Mouse (Mus musculus) thymus, postnatal 10 days (tissue): Measurements from ENCODE around the gene Galntl6.

Source experiments
- DNase-seq, 2 experiments: peaks; one replicate each; pipeline ENCODE4 v3.0.0; 2021; ENCODE audit warnings: low spot score in 2 of 2

Gene Galntl6

GRCm38 (mm10) chr8:57842462-57843391, 1069.7 kb downstream of the Galntl6 start:
- no peak for DNase-seq

DNA sequence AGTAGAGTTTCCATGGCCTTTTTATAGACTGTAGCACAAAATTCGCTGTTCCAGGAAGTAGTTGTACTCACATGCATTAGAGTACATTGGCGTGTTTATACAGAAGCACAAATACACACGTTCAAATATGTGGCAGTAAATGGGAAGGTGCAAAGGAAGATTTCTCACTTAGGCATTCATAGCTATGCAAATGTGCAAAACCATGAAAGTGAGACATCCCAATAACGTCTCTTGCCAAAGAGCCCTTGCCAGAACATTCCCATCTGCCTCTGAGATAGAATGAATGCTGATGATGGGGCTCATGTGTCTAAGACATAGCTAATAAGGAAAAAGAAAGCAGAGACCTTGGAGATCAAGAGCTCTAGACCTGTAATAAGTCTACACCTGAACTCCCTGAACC, 1071.0 kb downstream of the Galntl6 start:
- DNase-seq, result no peak

- no peak for DNase-seq
Observed at GRCm38 (mm10) chr8:57837384-57837783, 1075.1 kb downstream of the Galntl6 start.

- no peak for DNase-seq
Observed at GRCm38 (mm10) chr8:57836981-57837380, 1075.5 kb downstream of the Galntl6 start.

DNA sequence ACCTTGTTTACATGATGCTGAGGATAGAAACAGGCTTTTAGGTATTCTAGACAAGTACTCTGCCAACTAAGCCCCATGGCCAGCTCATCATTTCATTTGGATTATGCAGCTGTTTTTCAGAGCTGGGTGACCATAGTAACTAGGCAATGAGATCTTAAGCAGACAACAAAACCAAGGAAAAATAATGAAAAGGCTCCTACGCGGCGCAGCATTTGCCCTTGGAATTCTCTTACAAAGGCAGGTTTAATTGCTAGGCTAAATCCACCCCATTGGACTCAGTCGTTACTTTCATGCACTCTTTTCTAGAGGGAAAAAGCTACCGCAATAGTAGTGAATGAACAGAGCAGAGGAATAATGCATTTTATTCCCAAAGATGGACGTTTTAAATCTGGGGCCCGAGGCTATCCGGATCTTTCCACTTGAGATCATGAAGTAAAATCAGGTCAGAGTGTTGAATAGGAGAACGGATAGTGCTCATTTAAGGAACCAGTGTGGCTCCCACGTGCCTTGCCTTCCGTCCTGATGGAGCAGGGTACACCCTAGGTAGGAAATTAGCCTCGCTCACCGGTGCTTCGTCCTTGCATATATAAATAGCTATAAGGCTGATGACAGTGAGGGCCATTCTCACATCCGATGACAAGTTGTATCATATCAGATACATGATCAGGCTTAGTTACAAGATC, 1076.1 kb downstream of the Galntl6 start:
- no peak for DNase-seq

GRCm38 (mm10) chr8:57823151-57823550, 1089.3 kb downstream of the Galntl6 start:
- no peak for DNase-seq

GRCm38 (mm10) chr8:57816034-57816433, 1096.4 kb downstream of the Galntl6 start:
- no peak for DNase-seq

GRCm38 (mm10) chr8:57807060-57807459, 1105.4 kb downstream of the Galntl6 start:
- no peak for DNase-seq

- DNase-seq, result no peak
Observed at GRCm38 (mm10) chr8:57805094-57805493, 1107.3 kb downstream of the Galntl6 start.

- no peak for DNase-seq
Observed at GRCm38 (mm10) chr8:57803821-57804220, 1108.6 kb downstream of the Galntl6 start.

DNA sequence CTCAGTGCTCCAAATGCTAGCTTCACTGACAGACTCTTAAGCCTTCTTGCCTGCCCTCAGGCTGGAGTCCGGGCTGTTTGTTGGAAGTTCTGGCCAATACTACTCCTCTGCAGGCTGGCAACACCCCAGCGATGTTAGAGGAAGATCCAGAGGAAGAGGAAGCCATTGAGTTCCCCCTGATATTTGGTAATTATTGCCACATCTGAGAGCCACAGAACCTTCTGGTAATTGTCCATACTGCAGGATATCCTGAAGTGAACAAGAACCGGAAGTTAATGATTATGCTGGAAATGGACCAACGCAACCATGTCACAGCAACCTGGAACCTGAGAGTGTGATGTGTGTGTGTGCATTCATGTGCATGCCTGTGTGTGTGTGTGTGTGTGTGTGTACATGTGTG, 1111.2 kb downstream of the Galntl6 start:
- no peak for DNase-seq

GRCm38 (mm10) chr8:57800327-57800726, 1112.1 kb downstream of the Galntl6 start:
- peak; percentile 42 to 80 for DNase-seq

- DNase-seq, result peak; percentile 27 to 53
Observed at GRCm38 (mm10) chr8:57799797-57800204, 1112.6 kb downstream of the Galntl6 start.

DNA sequence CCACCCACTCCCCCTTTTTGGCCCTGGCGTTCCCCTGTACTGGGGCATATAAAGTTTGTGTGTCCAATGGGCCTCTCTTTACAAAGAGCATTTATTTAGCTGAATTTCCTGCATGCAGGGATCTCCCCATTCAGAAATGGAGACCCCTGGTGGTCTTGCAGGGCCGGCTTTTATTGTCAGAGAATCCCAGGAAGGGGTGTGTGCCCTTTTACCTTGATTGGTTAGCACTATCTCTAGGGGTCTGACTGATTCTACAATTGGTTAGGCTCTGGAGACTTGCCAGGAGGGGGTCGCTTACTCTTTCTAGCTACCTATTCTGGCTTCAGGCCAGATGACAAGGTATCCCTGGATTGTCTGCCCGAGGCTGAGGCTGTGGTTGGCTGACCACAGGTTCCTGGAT, 1119.0 kb downstream of the Galntl6 start:
- peak; percentile 16 to 38 for DNase-seq

DNA sequence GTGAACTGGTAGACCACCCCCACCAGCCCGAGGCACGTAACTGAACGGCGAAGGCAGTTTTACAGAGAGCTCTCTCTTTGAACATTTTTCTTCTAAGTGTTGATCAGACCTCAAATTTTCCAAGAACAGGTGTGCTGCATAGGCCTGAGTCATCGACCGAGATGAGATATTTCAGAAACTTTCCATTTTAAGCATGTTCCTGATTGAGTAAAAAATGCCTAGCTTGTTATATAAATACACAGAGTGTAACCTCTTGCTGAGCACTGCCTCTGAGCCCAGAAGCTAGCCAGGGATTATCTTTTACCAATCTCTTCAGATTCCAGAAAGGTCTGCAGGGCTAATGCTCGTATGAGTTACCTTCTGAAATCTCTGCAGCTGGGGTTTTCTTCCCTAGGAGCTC, 1120.2 kb downstream of the Galntl6 start:
- DNase-seq, result no peak

GRCm38 (mm10) chr8:57791309-57791721, 1121.1 kb downstream of the Galntl6 start:
- DNase-seq, result peak in 1 of 2 experiments; percentile 53

GRCm38 (mm10) chr8:57779551-57779950, 1132.9 kb downstream of the Galntl6 start:
- no peak for DNase-seq

GRCm38 (mm10) chr8:57777988-57778721, 1134.3 kb downstream of the Galntl6 start:
- no peak for DNase-seq

- DNase-seq, result no peak
Observed at GRCm38 (mm10) chr8:57776723-57777122, 1135.7 kb downstream of the Galntl6 start.

- DNase-seq, result no peak
Observed at GRCm38 (mm10) chr8:57772732-57773265, 1139.6 kb downstream of the Galntl6 start.

DNA sequence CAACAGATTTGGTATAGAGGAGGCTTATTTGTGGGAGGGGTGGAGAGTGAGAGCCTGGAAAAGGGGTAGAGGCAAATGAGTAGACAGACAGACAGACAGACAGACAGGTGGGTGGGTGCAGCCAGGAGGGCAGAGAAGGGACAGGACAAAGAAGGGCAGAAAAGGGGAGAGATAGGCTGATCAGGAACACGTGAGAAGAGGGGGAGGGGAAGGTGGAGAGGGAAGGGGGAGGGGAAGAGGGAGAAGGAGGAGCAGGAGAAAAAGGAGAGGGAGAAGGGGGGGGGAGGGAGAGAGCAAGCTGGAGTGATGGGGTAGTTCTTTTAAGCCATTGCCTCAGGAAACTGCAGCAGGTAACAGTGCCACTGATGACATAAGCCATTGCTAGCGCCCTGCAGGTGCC, 1144.9 kb downstream of the Galntl6 start:
- DNase-seq, result no peak
